Mouse (Mus musculus): ENCODE measurements around the gene Dcaf12.

Dcaf12 gene

DNA sequence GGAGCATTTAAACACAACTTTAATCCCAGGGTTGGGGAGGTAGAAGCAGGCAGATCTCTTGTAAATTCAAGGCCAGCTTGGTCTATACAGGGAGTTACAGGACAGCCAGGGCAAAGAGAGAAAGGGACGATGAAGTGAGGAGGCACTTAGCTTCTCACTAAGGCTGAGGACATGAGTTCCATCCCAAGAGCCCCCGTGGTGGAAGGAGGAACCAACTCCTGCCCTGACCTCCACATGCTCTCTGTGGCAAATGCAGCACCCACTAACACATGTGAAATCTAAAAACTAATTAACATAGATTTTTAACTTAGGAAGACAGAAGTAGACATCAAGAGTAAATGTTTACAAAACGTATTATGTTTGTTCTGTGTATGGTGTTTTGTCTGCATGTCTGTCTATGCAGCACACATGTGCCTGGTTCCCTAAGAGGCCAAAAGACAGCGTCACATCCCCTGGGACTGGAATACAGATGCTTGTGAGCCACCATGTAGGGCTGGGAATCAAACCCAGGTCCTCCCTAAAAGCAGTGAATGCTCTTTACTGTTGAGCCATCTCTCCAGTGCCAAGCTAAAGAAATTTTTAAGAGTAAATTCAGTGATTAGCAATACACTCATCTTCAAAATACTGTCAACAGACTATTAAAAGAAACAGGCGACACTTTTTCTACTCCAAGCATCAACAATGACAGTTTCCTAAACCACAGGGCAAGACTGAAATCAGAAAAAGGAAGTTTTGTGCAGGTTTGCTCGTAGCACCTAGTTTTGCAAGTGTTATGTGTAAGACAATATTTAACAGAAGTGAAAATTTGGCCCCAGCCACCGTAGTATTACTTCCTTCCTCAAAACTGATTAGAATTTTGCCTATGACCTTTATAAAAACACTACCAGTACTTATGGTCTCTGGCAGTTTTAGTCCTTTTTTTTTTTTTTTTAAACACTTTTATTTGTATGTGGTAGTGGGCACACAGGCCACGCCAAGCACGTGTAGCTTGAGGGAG lies 3.8 kb downstream of the Dcaf12 start:
- DNase-seq = no peak

DNA sequence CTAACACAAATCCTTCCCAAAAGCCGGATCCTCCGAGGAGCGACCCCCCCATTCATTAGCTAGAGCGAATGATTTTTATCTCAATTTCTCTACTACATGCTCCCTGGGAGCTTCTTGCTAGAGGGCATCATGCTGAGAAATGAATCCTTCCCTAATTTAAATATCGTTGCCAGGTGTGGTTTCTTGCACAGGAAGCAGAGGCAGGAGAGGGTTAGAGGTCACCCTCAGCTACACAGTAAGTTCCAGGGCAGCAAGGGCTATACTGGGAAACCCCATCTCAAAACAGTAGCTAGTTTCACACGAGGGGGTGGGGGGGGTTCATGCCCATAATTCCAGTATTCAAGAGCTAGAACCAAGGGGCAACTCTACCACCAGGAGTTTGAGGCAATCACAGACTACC lies 7.3 kb downstream of the Dcaf12 start:
- no peak for DNase-seq

DNA sequence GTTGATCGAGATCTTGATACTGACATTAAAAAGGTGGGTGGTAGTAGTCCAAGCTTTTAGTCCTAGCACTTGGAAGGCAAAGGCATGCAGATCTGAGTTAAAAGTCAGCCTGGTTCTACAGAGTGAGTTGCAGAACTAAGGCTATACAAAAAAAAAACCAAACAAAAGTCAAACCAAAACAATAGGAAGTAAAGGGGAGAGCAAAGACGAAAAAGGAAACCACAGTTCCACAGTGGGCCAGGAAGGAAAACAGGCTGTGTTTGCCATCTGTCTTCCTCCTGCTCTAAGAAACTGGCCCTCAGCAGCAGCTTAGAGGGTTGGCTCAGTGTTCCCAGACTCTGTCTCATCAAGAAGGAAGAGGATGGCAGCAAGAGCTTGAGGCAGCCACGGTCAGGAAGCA lies 10.4 kb downstream of the Dcaf12 start:
- no peak for DNase-seq

DNA sequence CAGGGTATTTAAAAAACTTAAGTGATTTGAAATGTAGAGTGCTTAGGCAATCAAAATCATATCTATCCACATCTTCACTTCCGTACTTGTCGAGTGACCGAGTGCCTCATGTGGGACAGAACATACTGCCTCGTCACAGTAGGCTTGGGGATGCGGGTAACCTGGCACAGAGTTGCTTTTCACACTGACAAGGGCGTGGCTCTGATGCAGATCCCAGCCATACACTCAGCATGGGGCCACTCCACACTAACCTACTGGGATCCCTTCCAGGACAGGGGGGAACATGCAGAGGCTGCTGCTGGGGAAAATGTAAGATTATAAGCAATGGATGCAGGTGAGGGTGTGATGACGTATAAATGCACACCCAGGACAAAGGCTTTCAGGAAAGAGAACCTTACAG lies 11.0 kb downstream of the Dcaf12 start:
- DNase-seq = no peak

DNA sequence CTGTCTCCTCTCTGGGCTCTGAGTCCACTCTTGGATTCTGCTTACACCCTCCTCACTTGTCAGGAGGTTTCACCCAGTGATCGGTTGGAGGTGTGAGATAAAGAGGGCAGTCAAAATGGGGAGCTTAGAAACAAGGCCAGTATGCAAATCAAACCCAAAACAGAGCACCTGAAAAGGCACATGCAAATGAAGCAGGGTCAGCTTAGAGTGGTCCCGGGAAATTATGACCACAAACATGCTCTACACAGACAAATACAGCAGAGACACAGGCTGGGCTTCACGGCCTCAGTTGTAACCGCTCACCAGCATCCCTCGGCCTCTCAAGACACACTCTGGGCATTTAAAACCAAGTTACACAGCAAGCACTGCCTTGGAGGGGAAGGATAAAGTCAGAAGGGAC lies 15.7 kb downstream of the Dcaf12 start:
- DNase-seq = no peak

DNA sequence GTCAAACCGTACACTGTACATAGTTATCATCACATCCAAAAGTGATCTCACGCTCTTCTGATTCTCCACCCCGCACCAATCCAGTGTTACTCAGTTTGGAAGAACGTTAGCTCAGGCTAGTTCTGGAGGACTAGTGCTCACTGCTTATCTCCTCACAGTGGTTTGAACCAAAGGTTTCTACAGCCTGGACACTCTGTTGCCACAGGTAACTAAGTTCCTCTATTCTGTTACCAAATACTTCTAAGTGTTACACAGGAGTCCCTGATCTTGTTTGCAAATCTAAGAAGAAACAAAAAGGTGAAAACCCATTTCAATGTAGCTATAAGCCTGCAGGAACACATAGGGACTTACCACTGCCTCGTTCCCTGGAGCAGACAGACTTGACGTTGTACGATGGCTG lies 18.7 kb downstream of the Dcaf12 start:
- no peak for DNase-seq

DNA sequence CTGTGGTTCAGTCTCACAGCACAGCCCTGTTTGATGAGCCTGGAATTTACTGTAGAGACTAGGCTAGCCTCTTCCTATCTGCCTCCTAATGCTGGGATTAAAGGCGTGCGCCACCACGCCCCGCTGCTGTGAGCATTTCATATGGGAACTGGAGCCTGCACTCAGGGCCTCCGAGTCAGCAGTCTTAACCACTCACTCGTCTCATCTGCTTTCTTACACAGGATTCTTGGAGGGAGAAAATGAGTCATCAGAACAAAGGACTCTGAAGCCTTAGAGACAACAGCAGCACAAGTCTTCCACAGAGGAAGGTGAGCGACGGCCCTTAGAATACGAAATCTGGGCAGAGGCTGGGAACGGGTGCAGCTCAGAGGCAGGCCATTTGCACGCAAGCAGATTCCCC lies 19.2 kb downstream of the Dcaf12 start:
- no peak for DNase-seq

DNA sequence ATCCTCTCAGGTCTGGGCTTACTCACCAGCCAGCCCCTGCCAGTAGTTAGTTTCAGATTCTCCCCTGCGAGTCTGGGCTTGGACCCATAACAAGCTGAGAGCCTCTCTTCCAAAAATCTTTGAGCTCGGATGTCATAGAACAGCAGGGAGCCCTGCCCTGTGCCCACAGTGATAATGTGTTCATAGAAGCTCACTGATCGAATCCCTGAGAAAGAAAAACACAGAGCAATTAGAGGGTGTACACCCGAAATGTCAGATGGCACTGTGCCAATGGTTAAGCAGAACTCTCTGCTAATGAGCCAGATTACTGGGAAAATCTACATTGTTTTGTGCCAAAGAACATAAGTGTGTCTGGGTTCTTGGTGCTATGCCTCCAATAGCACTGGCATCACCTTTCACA lies 20.8 kb downstream of the Dcaf12 start:
- no peak for DNase-seq

DNA sequence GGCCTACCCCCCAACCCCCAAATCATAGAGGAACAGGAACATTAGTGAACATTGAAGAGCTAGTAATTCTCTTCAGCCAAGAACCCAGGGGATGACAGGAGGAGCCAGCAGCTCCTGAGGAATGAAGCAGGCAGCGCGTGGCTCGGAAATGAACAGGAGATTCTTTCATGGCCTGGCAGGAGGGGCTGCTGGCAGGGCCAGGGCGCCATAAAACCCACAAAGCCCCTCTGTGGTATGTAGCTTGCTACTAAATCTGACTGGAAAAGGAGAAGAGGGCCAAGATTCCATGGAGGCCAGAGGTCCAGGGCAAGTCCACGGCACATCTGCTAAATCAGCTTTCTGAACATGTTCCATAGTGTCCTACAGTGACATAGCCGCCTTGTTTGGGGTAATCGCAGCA lies 24.9 kb downstream of the Dcaf12 start:
- no peak for DNase-seq

DNA sequence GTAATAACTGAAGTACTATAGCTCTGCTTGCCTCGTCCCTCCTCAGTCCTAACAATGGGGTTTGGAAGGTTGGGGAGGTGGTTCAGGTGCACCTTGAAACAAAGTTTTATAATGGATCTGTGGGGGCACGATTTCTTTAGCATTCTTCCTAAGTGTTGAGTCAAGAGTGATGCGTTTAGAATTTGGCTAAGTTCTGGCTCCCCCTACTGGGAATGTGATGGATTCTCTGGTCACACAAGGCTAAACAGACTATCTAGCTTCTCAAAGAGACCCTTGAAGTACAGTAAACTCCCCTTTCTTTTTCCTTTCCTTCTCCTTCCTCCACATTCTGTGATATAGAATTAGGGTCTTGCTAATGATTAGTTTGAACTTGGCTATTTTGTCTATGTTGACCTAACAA lies 28.3 kb downstream of the Dcaf12 start:
- peak; percentile 69 for DNase-seq

DNA sequence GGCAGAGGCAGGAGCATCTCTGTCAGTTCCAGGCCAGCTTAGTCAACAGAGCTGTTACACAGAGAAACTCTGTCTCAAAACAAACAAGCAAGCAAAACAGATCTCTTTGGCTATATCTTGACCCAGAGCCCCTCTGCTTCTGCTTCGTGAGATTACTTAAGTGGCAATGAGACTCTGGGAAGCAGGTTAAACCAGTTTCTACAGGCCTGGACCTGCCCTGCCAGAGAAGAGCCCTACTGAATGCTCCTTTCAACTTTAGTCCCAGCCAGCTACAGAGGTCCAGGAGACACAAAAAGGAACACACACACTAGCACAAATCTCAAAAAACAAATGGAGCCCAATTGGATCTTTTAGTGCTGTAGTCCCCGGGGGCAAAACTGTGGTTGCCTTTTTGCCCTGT lies 30.6 kb downstream of the Dcaf12 start:
- DNase-seq = peak; percentile 9

DNA sequence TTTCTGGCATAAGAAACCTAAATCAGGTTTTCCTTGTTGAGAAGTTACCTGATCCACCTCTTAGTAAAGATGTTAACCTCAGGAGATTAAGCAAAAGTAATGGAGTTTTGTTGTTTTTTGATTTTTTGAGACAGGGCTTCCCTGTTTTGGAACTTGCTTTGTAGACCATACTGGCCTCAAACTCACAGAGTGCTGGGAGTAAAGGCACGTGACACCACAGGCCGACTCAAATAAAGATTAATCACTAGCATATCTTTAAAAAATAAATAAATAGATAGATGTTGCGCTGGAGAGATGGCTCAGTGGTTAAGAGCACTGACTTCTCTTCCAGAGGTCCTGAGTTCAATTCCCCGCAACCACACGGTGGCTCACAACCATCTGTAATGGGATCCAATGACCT lies 38.8 kb downstream of the Dcaf12 start:
- DNase-seq = no peak

DNA sequence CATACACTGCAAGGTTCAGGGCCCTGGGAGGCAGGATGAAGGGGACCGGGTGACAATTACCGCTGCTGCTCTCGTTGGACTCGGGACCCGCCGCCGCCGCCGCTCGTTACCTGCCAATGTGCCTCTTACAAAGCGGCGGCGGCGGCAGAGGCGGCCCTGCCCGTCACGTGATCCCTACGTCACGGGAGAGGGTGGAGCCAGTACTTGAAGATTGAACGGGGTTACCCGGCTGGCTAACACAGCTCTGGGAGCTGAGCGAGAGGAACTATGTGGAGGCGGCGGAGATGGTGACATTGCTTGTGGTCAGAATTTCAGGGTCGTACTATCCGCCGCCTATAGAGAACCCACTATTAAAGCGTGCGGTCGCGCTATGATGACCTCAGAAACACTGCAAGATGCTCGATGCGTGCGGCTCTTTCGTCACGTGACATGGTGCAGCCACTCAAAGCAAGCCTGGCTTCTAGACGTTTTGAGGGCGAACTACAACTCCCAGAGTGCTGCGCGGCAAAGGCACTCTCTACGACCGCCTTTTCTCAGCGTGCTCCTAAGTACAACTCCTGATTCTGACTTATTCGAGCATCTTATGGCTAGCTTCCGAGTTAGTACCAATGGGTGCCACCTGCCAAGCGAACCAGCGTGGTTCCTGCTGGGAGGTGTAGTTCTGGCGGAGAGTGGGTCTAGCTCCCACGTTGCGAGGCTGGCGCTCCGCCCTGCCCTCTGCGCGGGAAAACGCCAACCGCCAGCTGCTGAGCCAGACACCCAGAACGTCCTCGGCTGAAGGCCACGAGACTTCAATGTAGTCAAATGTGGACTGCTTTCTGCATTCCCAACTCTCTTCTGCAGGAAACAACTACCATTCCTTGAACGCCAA lies 39.5 kb downstream of the Dcaf12 start, which contains the start of gene Ubap2:
Ubap2 (minus strand) TSS at position 165 of the 871 bp plus-strand sequence.
- DNase-seq = peak; percentile 99

DNA sequence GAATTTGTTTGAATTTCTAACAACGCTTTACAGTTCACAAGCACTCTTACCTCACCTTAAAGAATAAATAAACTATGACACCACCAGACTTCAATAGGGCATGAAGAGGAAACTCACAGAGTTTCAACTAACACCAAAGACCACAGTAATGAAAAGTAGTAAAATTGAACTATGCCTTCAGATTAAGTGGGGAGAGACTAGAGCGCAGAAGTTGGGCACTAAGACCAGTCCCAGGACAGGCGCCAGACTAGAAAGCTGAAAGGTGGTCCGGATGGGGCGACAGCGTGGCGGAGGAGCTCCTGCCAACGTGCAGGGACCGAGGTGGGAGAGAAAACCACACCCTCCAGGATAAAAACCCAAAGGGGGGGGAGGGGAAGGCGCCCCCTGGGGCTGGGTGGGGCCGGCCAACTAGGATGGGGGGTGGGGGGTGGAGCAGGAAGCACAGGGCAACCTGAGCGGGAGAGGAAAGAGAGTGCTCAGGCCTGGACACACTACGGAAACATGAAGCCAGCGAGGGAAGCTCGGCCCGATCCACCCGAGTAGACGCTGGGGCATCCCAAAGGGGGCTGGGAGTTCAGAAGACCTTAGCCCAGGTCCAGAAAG lies 40.2 kb downstream of the Dcaf12 start:
- no peak for DNase-seq

DNA sequence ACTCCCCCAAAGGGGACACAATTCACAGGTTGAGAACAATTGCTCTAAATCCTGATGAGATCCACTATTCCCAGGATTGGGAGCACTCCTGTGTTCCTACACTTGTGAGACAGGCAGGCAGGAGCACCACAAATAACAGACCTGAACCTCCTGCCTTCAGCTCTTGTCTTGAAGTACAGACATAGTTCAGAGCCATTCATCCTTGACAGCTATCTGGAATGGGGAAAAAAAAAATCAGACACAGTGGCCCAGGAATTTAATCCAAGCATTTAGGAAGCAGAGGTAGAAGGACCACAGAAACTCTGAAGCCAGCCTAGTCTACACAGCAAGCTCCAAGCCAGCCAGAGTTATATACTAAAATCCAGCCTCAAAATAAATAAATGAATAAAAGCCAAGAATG lies 46.6 kb downstream of the Dcaf12 start:
- no peak for DNase-seq

DNA sequence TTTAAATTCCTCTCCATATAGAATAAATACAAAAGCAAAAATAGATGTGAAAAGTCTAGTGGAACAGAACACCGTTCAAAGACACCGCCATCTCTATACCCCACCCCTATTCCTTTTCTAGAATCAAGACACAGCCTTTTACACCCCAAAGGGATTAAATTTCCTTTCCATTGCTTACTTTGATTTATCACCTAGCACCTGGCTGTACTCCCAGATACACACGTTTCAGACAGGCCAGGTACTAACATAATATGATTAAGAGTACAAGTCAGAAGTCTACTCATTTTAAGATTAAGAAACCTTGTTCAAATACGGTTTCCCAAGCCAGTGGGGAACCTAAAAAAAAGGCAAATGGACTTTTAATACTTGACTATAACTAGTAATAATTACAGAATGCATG lies 48.3 kb downstream of the Dcaf12 start:
- no peak for DNase-seq

DNA sequence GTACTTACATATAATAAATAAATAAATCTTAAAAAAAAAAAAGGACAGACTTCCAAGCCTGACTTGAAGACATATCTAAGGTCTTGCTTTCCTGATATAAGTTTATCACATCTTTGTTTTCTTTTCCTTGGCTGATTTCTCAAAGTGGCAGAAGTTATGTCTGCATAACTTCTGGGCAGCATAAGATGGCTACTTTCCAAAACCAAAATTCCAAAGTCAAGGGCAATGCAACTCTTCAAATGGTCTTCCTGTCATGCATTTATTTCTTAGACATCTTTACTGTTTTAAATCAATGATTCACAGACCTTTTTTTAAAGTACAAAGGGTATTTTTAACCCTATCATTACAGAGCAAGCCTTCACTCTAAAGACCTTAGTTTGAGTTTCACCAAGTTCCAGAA lies 54.0 kb downstream of the Dcaf12 start:
- no peak for DNase-seq

DNA sequence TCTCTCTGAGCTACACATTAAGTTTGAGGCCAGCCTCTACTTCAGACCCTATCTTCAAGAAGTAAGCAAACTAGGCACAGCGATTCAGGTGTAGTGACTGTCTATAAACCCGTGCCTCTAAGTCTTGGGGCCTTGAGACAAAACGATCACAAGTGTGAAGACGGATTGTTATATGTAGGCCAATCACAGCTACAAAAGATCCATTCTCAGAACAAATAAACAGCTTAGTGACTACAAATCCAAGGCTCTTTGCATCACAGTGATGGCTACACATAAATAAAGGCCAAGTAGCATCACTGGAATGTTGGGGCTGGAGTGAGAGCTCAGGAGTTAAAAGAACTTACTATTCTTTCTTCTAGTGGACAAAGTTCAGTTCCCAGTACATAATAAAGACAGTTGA lies 55.7 kb downstream of the Dcaf12 start:
- DNase-seq = no peak

DNA sequence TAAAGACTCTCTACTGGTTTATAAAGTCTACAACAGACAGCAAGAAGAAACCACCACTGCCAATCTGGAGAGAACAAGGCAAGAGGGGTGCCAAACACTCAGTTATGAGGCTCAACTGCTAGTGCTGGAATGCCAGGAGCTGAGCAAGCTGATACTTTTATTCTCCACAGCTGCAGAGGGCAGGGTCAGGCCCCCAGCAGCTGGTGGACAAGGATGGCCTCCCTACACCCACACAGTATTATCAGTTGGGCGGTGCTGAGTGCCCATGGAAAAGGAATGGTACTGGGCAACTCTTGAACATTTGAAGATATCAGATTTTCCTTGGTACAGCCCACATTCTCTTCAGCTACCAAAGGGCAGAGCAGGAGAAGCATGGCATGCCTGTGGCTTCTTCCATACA lies 56.9 kb downstream of the Dcaf12 start:
- DNase-seq = no peak

DNA sequence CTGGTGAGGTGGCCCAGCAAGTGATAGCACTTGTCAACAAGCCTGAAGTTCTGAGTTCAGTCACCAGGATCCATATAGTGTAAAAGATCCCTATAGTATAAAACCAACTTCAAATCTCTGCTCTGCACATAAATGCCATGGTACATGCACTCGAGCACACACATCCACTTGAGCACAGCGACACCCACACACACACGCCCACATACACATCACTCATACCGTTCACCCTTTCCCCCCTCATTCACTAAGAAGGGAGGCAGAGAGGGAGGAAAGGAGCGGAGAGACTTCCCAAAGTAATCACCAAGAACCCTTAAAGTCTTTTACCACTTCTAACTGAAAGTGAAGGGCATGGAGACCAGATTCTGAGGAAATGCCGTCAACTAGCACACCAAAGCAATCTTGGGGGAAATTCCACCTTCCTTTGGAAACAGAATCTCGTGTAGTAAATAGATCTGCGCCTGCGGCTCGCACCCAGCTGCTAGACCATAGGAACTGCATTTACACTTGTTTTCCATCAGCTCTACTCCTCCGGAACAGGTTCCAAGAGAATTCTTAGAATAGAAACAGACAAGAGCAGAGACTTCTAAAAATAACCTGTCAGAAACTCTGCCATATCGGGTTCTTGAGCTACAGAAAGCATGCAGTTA lies 59.0 kb downstream of the Dcaf12 start:
- DNase-seq = no peak

DNA sequence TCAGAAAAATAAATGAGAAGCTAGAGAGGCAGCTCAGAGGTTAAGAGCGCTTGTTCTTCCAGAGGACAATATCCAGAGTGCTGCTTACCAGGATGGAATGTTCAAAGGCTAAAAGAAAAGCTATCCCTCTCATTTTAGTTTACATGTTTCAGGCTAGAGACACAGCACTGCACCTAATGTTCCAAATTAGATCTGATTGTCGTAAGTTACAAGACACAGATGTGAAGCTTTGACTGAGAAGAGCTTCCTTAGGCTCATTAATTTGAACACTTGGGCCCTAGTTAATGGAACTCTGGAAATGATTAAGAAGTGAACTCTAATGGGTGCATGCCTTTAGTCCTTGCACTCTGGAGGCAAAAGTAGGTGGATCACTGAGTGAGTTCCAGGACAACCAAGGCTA lies 60.9 kb downstream of the Dcaf12 start:
- no peak for DNase-seq

DNA sequence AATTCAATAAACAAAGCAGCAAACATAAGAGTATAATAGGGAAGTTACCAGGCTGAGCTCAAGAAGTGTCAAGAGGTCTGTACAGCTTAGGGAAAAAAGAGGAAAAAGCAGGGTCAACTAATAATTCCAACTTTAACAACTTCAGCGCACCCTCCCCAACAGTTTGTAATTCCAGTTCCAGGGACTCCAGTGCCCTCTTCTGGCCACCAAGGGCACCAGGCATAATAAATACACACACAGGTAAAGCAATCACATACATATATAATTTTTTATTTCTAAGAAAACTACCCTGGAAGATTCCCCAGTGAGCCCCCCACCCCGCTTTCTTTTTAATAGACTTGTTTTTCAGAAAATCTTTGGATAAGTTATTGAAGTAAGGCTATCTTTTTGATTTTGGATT lies 69.3 kb downstream of the Dcaf12 start:
- no peak for DNase-seq
